Mouse (Mus musculus) midbrain, embryonic 14.5 days (tissue): ENCODE measurements around the gene Mab21l1. TPM values are rescaled to one million over a fixed set of nuclear protein-coding genes. Genes with fewer than 3 reads are reported as not detected.

Source experiments
- ATAC-seq: fragments of 200-750 bp; cut with Nextera tagmentation; 2 replicates; pipeline ENCODE4 v1.8.0; 2017; ENCODE audit warnings: moderate number of reproducible peaks, moderate library complexity; ENCODE audit not compliant: low FRiP score, low TSS enrichment
- DNase-seq: peaks from one replicate; pipeline ENCODE4 v3.0.0-alpha.2; 2015
- H3K27ac ChIP-seq: fragments of 300-500 bp; sonication (generic); replicated peaks from 2 replicates; pipeline ENCODE4 v1.5.1; 2014; ENCODE audit warnings: mild to moderate bottlenecking, low read depth, low read length, moderate library complexity
- H3K27me3 ChIP-seq: fragments of 300-500 bp; sonication (generic); 2 replicates; pipeline ENCODE4 v1.6.1; 2014; ENCODE audit warnings: low read length, control low read depth, mixed read lengths; ENCODE audit not compliant: control insufficient read depth, insufficient read depth
- H3K36me3 ChIP-seq: fragments of 300-500 bp; sonication (generic); 2 replicates; pipeline ENCODE4 v1.6.1; 2014; ENCODE audit warnings: low read length, control low read depth; ENCODE audit not compliant: control insufficient read depth, insufficient read depth
- H3K4me1 ChIP-seq: fragments of 300-500 bp; sonication (generic); 2 replicates; pipeline ENCODE4 v1.6.1; 2014; ENCODE audit warnings: mild to moderate bottlenecking, antibody characterized with exemption, low read length, control low read depth; ENCODE audit not compliant: control insufficient read depth, insufficient read depth
- H3K4me2 ChIP-seq: fragments of 300-500 bp; sonication (generic); 2 replicates; pipeline ENCODE4 v1.6.1; 2014; ENCODE audit warnings: mild to moderate bottlenecking, low read length, moderate library complexity
- H3K4me3 ChIP-seq: fragments of 300-500 bp; sonication (generic); replicated peaks from 2 replicates; pipeline ENCODE4 v1.5.1; 2014; ENCODE audit warnings: low read depth, low read length
- H3K9ac ChIP-seq: fragments of 300-500 bp; sonication (generic); replicated peaks from 2 replicates; pipeline ENCODE4 v1.6.1; 2014; ENCODE audit warnings: mild to moderate bottlenecking, low read length, moderate library complexity
- H3K9me3 ChIP-seq: fragments of 300-500 bp; sonication (generic); 2 replicates; pipeline ENCODE4 v1.6.1; 2016; ENCODE audit warnings: low read length, control low read depth, mixed read lengths; ENCODE audit not compliant: control insufficient read depth
- WGBS: fragments of 180-500 bp; shearing (Covaris S2); extraction: QIAGEN DNeasy Blood & Tissue Kit; methylation state at CpG from one replicate; pipeline ENCODE4 v1.1.7; 2014; 5-methylcytosine and 5-hydroxymethylcytosine counted together
- polyA plus RNA-seq: library from polyadenylated mRNA; unstranded; fragments of >200 nt; fragmentation: Nextera tagmentation; extraction: Ambion mirVana; gene quantifications from 2 replicates; pipeline ENCODE4 v1.2.1, GENCODE M21; 2014

Gene Mab21l1
- polyA plus RNA-seq, 1 experiment from 2014 or later = 237 TPM

GRCm38 (mm10) chr3:55781429-55782055, 768 bp upstream of the Mab21l1 start:
- peak overlapping the region; percentile 84 for H3K4me2 ChIP-seq

DNA sequence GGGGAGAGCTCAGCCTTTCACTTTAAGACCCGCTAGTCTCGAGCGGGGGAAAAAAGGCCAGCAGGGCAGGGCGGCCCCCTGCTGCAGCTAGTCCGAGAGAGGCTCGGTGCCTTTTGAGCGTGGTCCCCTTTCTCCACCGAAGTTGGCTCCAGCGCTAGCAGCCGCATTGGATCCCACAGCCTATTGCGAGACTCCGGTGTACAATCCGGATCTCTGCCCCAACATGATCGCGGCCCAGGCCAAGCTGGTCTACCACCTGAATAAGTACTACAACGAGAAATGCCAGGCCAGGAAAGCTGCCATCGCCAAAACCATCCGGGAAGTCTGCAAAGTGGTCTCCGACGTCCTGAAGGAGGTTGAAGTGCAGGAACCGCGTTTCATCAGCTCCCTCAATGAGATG, 461 bp downstream of the Mab21l1 start:
- Histone ChIP-seq H3K4me1 (peaks cover 37% of the 10 kb centered on the region), H3K27me3 (no peaks in the 10 kb centered on the region), H3K9me3 (no peaks in the 10 kb centered on the region), H3K9ac (peak overlapping the region; percentile 93), H3K36me3 (no peaks in the 10 kb centered on the region), H3K27ac (peak overlapping the region; percentile 98), H3K4me3 (peak overlapping the region; percentile 70), H3K4me2 (peak overlapping the region; percentile 84)
- DNase-seq (peak; percentile 67), ATAC-seq (no peak)
- WGBS = 2% methylated on average over 22 of the region's 22 CpGs

More at GRCm38 (mm10) chr3:55781429-55782055, 768 bp upstream of the Mab21l1 start:
- DNase-seq (peak; percentile 46), ATAC-seq (no peak)
- peaks cover 40% of the 10 kb centered on the region for H3K4me1 ChIP-seq
- WGBS = 16% methylated on average over 5 of the region's 5 CpGs
- peak overlapping the region; percentile 98 for H3K27ac ChIP-seq
- H3K4me3 ChIP-seq = peak overlapping the region; percentile 70
- no peaks in the 10 kb centered on the region for H3K9me3 ChIP-seq
- H3K27me3 ChIP-seq = no peaks in the 10 kb centered on the region
- H3K36me3 ChIP-seq = no peaks in the 10 kb centered on the region
- H3K9ac ChIP-seq = peak overlapping the region; percentile 93; the same call in 1 of the 2 replicates

DNA sequence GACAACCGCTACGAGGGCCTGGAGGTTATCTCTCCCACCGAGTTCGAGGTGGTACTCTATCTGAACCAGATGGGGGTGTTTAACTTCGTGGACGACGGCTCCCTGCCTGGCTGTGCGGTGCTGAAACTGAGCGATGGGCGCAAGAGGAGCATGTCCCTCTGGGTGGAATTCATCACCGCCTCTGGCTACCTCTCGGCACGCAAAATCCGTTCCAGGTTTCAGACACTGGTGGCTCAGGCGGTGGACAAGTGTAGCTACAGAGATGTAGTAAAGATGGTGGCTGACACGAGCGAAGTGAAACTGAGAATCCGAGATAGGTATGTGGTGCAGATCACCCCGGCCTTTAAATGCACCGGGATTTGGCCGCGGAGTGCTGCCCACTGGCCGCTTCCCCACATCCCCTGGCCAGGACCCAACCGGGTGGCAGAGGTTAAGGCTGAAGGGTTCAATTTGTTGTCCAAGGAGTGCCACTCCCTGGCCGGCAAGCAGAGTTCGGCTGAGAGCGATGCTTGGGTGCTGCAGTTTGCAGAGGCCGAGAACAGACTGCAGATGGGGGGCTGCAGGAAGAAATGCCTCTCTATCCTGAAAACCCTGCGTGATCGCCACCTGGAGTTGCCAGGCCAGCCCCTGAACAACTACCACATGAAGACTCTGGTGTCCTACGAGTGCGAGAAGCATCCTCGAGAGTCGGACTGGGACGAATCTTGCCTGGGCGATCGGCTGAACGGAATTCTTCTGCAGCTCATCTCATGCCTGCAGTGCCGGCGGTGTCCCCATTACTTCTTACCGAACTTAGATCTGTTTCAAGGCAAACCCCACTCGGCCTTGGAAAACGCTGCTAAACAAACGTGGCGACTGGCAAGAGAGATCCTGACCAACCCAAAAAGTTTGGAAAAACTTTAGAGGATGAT, 1.1 kb downstream of the Mab21l1 start:
- peak overlapping the region; percentile 84 for H3K4me2 ChIP-seq
- H3K36me3 ChIP-seq = no peaks in the 10 kb centered on the region
- 4% methylated on average over 45 of the region's 45 CpGs for WGBS
- H3K27me3 ChIP-seq = no peaks in the 10 kb centered on the region
- DNase-seq = peak; percentile 66
- H3K27ac ChIP-seq = peak overlapping the region; percentile 98
- H3K4me1 ChIP-seq = peaks cover 32% of the 10 kb centered on the region
- no peak for ATAC-seq
- no peaks in the 10 kb centered on the region for H3K9me3 ChIP-seq
- H3K4me3 ChIP-seq = peak overlapping the region; percentile 70
- peak overlapping the region; percentile 93 for H3K9ac ChIP-seq

DNA sequence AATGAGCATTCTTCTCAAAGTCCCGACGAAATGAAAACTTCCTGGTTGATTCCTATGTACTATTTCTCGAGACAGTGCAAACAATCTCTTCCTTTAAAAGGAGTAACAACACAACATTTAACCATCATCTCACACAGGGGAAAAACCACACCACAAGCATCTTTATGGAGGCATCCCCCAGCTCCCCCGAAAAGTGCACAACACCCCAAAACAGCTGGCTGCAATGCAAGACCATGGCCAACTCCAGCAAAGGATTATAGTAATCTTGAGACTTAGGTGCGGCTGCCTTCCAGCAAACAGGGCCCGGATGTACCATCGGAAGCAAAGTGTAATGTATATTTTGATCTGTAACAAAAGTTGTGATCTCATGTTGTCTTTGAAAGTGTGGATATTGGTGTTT, 1.8 kb downstream of the Mab21l1 start:
- H3K9ac ChIP-seq = peak overlapping the region; percentile 93
- no peaks in the 10 kb centered on the region for H3K9me3 ChIP-seq
- ATAC-seq (no peak), DNase-seq (peak; percentile 62)
- H3K4me3 ChIP-seq = peak overlapping the region; percentile 70
- peak overlapping the region; percentile 98 for H3K27ac ChIP-seq
- peak overlapping the region; percentile 84 for H3K4me2 ChIP-seq
- no peaks in the 10 kb centered on the region for H3K36me3 ChIP-seq
- H3K4me1 ChIP-seq = peaks cover 36% of the 10 kb centered on the region
- H3K27me3 ChIP-seq = no peaks in the 10 kb centered on the region
- 5% methylated on average over 7 of the region's 7 CpGs for whole genome bisulfite sequencing

- DNase-seq = peak; percentile 66
- Histone ChIP-seq H3K4me3 (peak overlapping the region; percentile 48), H3K27ac (peak overlapping the region; percentile 99), H3K4me2 (peak overlapping the region; percentile 81), H3K36me3 (no peaks in the 10 kb centered on the region), H3K9me3 (no peaks in the 10 kb centered on the region), H3K27me3 (no peaks in the 10 kb centered on the region), H3K4me1 (peaks cover 36% of the 10 kb centered on the region), H3K9ac (peak overlapping the region; percentile 97)
- 19% methylated on average over 4 of the region's 4 CpGs for WGBS
- ATAC-seq = no peak
Observed at GRCm38 (mm10) chr3:55785266-55785980, 3.1 kb downstream of the Mab21l1 start.

DNA sequence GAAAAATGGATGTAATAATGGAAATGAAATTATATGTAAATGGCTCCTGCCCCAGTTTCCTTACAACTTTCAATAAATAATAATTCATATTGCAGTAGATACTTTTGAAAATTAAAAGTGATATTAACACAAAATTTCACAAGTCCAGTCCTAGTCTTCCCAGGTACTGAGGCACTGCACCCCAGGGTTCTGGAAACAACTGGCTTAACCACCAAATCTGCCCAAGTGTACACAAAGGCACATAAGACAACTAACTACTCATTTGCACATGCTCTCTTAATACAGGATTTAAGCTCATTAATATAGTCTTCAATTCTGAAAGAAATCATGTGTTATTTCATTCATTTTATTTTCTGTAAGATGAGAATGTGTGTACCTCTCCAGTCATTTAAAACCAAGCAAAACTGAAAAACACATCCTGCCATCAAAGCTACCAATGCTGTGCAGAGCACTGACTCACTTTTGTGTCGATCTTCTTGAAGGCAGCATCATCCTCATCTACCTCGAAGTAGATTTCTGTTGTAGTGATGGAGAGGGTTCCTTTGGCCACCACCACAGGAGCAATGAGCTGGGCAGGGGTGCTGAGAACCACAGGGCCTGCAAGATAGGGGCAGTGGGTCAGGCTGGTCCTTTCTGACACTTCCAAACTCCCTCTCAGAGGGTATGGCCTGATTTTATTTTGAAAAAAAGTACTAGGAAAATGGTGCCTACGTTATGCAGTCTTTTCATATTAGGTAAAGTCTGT, 3.8 kb downstream of the Mab21l1 start:
- Histone ChIP-seq H3K27ac (peak overlapping the region; percentile 99), H3K4me2 (peak overlapping the region; percentile 81), H3K9ac (peak overlapping the region; percentile 97), H3K4me3 (peak overlapping the region; percentile 48), H3K9me3 (no peaks in the 10 kb centered on the region), H3K27me3 (no peaks in the 10 kb centered on the region), H3K4me1 (peaks cover 30% of the 10 kb centered on the region), H3K36me3 (no peaks in the 10 kb centered on the region)
- DNase-seq (peak; percentile 62), ATAC-seq (no peak)
- WGBS = 9% methylated on average over 3 of the region's 3 CpGs

- no peak for ATAC-seq
- 4% methylated on average over 17 of the region's 17 CpGs for WGBS
Observed at GRCm38 (mm10) chr3:55786835-55787486, 4.7 kb downstream of the Mab21l1 start.

More at GRCm38 (mm10) chr3:55786835-55787486, 4.7 kb downstream of the Mab21l1 start:
- Histone ChIP-seq H3K4me1 (peaks cover 22% of the 10 kb centered on the region), H3K9ac (peak overlapping the region; percentile 97), H3K27me3 (no peaks in the 10 kb centered on the region), H3K9me3 (no peaks in the 10 kb centered on the region), H3K4me3 (peak overlapping the region; percentile 48), H3K27ac (peak overlapping the region; percentile 99), H3K4me2 (peak overlapping the region; percentile 81), H3K36me3 (no peaks in the 10 kb centered on the region)
- peak; percentile 71 for DNase-seq
